Mouse (Mus musculus) lung, postnatal 0 days (tissue): ENCODE measurements at regions not wholly inside any gene's neighbourhood (a gene's known extent, or its start where the extent isn't known, plus 50 kb on each side); places are given as distances from the start of the nearest gene placed in this dataset.

Source experiments
- CTCF ChIP-seq: IDR thresholded peaks from 2 replicates; pipeline ENCODE4 v1.5.1; 2016; ENCODE audit warnings: antibody characterized with exemption, mild to moderate bottlenecking
- EP300 ChIP-seq: IDR thresholded peaks from 2 replicates; pipeline ENCODE4 v1.6.1; 2016; ENCODE audit warnings: antibody characterized with exemption, mild to moderate bottlenecking, control low read depth

DNA sequence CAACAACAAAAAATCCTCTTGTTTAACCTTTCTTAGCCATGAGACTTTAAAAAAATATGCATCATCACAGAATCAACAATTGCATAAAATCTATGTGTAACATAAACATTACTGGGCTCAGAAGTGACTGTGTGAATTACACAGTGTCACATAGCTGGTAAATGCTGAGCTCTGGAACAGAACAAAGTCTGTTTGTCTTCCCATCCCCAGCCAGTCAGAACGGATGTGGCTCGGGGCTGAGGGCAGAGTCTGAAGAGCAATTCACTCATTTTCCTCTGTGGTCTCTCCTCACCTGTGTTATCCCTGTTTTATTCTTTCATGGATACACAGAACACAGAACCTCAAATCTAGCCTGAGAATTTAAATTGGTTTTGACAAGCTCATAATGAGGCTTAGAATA is 261.0 kb upstream of the Sp4 start:
- TF ChIP-seq CTCF = no peak
- no peak for TF ChIP-seq EP300
